31 mouse cellular contexts compared by ENCODE assay signal in the genomic region with DNA sequence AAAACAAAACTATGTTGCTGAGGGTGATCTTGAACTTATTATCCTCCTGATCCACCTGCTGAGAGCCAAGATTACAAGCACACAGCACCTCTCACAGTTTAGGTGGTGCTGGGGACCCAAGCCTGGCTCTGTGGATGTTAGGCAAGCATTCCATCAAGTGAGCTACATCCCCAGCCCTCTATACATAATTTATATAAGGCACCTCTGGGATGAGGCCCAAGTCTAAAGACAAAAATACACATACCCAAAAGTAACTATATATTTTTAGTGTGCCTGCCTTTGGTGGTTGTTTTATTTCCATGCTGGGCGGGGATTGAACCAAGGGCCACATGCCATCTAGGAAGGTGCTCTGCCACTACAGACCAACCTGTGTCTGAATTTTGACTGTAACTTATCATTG. TPM values are rescaled to one million over a fixed set of nuclear protein-coding genes. Genes with fewer than 3 reads are reported as not detected.
"Had no signal": no experiment of that assay in that cellular context is flagged by ENCODE, and none has a peak within 500 bp of the region (broad histone marks: within the 10 kb centered on the region; RNA-seq: fewer than 3 reads in every experiment).

No protein-coding gene starts in this region.

- ATAC-seq: forebrain, embryonic 16.5 days had no signal

- H3K27ac ChIP-seq: embryonic facial prominence, embryonic 10.5 days; embryonic facial prominence, embryonic 12.5 days; embryonic facial prominence, embryonic 13.5 days; embryonic facial prominence, embryonic 15.5 days; forebrain, embryonic 10.5 days; forebrain, embryonic 12.5 days; forebrain, embryonic 13.5 days; forebrain, embryonic 15.5 days; gastrocnemius, adult 2 months; heart, adult 2 months; heart, embryonic 10.5 days had no signal

- DNase-seq: cerebellum, adult 9-10 months; cerebellum, adult 9-11 months; cerebellum, postnatal 10 days; cerebellum, postnatal 14 days; cerebellum, postnatal 25 days; cerebellum, postnatal 36 days; embryo, embryonic 11 days; forebrain, postnatal 0 days; gastrocnemius, adult 2 months; gastrocnemius, postnatal 10 days; gastrocnemius, postnatal 14 days; gastrocnemius, postnatal 25 days; gastrocnemius, postnatal 36 days; heart, adult 11 months; heart, adult 18-20 months; heart, adult 2 months had no signal

- H3K4me3 ChIP-seq: embryonic facial prominence, embryonic 10.5 days; embryonic facial prominence, embryonic 12.5 days; embryonic facial prominence, embryonic 13.5 days; embryonic facial prominence, embryonic 15.5 days; erythroblast, embryonic 14.5 days; forebrain, embryonic 10.5 days; forebrain, embryonic 12.5 days; forebrain, embryonic 13.5 days; forebrain, embryonic 15.5 days; heart, adult 2 months; heart, embryonic 10.5 days had no signal

RNA-seq across cellular contexts. Expression of a gene that starts 24.4 kb away (rescaled TPM):
- total RNA-seq: granulocyte monocyte progenitor cell, adult 5-6 weeks had no signal
- polyA plus RNA-seq: erythroblast, embryonic 14.5 days had no signal

RNA-seq across cellular contexts. Expression of a gene that starts 47.1 kb away (rescaled TPM):
- total RNA-seq: common myeloid progenitor, adult 5-6 weeks; granulocyte monocyte progenitor cell, adult 5-6 weeks had no signal
- polyA plus RNA-seq: embryonic facial prominence, embryonic 11.5 days; erythroblast, embryonic 14.5 days; forebrain, embryonic 12.5 days; forebrain, embryonic 14.5 days; forebrain, embryonic 16.5 days; heart, embryonic 10.5 days had no signal
